Comparison of ENCODE assay signal across 40 mouse cellular contexts in genomic region chr4:135736903-135737302, GRCm38 (mm10). TPM values are rescaled to one million over a fixed set of nuclear protein-coding genes. Genes with fewer than 3 reads are reported as not detected.
"Had no signal": no experiment of that assay in that cellular context is flagged by ENCODE, and none has a peak within 500 bp of the region (broad histone marks: within the 10 kb centered on the region; RNA-seq: fewer than 3 reads in every experiment).

No protein-coding gene starts in this region.

- DNase-seq: heart, postnatal 10 days; heart, postnatal 14 days; heart, postnatal 36 days; heart, postnatal 4 days; kidney, adult 11 months; kidney, adult 18-20 months; kidney, adult 2 months; kidney, adult 8-10 months; kidney, adult 9 months; kidney, postnatal 10 days; kidney, postnatal 14 days; kidney, postnatal 25 days; kidney, postnatal 36 days; kidney, postnatal 4 days; layer of hippocampus, adult 9-11 months; layer of hippocampus, postnatal 36 days had no signal

- H3K9me3 ChIP-seq: hindbrain, embryonic 13.5 days; hindbrain, embryonic 15.5 days; intestine, embryonic 15.5 days; kidney, embryonic 15.5 days had no signal

- H3K4me3 ChIP-seq: heart, embryonic 10.5 days; heart, embryonic 12.5 days; heart, embryonic 13.5 days; heart, embryonic 15.5 days; hindbrain, embryonic 10.5 days; hindbrain, embryonic 12.5 days; hindbrain, embryonic 13.5 days; hindbrain, embryonic 15.5 days; intestine, embryonic 15.5 days; kidney, embryonic 15.5 days; layer of hippocampus, adult 2 months had no signal

- H3K4me1 ChIP-seq: heart, embryonic 15.5 days; hindbrain, embryonic 12.5 days; hindbrain, embryonic 13.5 days; hindbrain, embryonic 15.5 days had no signal

- H3K27me3 ChIP-seq: heart, embryonic 13.5 days; hindbrain, embryonic 12.5 days; hindbrain, embryonic 13.5 days; hindbrain, embryonic 15.5 days; intestine, embryonic 15.5 days; kidney, embryonic 15.5 days had no signal

- H3K4me2 ChIP-seq: heart, embryonic 11.5 days; heart, embryonic 12.5 days; heart, embryonic 13.5 days; heart, embryonic 15.5 days; hindbrain, embryonic 12.5 days; hindbrain, embryonic 13.5 days; hindbrain, embryonic 14.5 days; hindbrain, embryonic 15.5 days; intestine, embryonic 15.5 days; kidney, embryonic 15.5 days had no signal

- H3K27ac ChIP-seq: heart, embryonic 10.5 days; heart, embryonic 13.5 days; heart, embryonic 15.5 days; hindbrain, embryonic 10.5 days; hindbrain, embryonic 12.5 days; hindbrain, embryonic 13.5 days; hindbrain, embryonic 14.5 days; hindbrain, embryonic 15.5 days; hindbrain, postnatal 0 days; intestine, embryonic 15.5 days; kidney, embryonic 15.5 days; kidney, postnatal 0 days; layer of hippocampus, adult 2 months had no signal

- H3K36me3 ChIP-seq: heart, embryonic 10.5 days; heart, embryonic 12.5 days; heart, embryonic 13.5 days; heart, embryonic 15.5 days; hindbrain, embryonic 10.5 days; hindbrain, embryonic 12.5 days; hindbrain, embryonic 13.5 days; hindbrain, embryonic 15.5 days; kidney, embryonic 15.5 days had no signal

RNA-seq across cellular contexts. Expression of gene Il22ra1, which starts 8.9 kb away (rescaled TPM):
- total RNA-seq: hematopoietic stem cell, adult 5-6 weeks; layer of hippocampus, adult 18-20 months; layer of hippocampus, postnatal 36 days had no signal
- polyA plus RNA-seq: heart, embryonic 11.5 days; heart, embryonic 12.5 days; heart, embryonic 13.5 days; heart, embryonic 14.5 days; heart, embryonic 16.5 days; heart, postnatal 0 days; hindbrain, embryonic 10.5 days; hindbrain, embryonic 11.5 days; hindbrain, embryonic 12.5 days; hindbrain, embryonic 13.5 days; hindbrain, embryonic 14.5 days; hindbrain, embryonic 15.5 days; hindbrain, embryonic 16.5 days; hindbrain, postnatal 0 days; inflammation-experienced regulatory T-cells, adult 6 months; kidney, embryonic 14.5 days had no signal

RNA-seq across cellular contexts. Expression of gene Myom3, which starts 22.6 kb away (rescaled TPM):
- total RNA-seq: hematopoietic stem cell, adult 5-6 weeks had no signal
- polyA plus RNA-seq: heart, embryonic 10.5 days; heart, embryonic 11.5 days; hindbrain, embryonic 10.5 days; inflammation-experienced regulatory T-cells, adult 6 months had no signal

RNA-seq across cellular contexts. Expression of gene Ifnlr1, which starts 50.8 kb away (rescaled TPM):
- polyA plus RNA-seq: inflammation-experienced regulatory T-cells, adult 6 months had no signal
